Mouse (Mus musculus) CD4-positive, CD25-positive, alpha-beta regulatory T cell, adult 2 months (primary cell): ENCODE measurements at regions not wholly inside any gene's neighbourhood (a gene's known extent, or its start where the extent isn't known, plus 50 kb on each side); places are given as distances from the start of the nearest gene placed in this dataset.

ENCODE experiments used
- DNase-seq: peaks from one replicate; pipeline ENCODE4 v3.0.0-alpha.2; 2012; ENCODE audit warnings: low read depth, low spot score

- DNase-seq = no peak
Observed at GRCm38 (mm10) chr3:128723100-128723499, 476.6 kb upstream of the Pitx2 start.

- no peak for DNase-seq
Observed at GRCm38 (mm10) chr3:128720276-128720675, 479.4 kb upstream of the Pitx2 start.

DNA sequence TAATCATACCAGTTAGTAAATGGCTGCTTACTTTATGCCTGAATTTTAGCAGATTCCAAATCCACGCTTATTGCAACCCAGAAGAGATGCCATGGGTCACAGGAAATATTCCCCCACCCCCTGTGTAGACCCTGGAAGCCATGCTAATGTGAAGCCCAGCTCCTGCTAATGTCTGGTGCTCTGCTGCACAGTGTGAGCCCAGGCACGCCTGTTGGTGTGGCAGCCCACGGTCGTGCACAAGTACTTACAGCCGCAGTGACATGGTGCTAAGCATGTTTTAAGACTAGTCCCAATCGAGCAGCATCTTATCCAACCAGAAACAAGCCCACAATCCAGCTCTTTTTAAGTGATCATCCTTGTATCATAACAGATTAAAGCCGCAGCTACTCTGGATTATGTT, 480.5 kb upstream of the Pitx2 start:
- no peak for DNase-seq

DNA sequence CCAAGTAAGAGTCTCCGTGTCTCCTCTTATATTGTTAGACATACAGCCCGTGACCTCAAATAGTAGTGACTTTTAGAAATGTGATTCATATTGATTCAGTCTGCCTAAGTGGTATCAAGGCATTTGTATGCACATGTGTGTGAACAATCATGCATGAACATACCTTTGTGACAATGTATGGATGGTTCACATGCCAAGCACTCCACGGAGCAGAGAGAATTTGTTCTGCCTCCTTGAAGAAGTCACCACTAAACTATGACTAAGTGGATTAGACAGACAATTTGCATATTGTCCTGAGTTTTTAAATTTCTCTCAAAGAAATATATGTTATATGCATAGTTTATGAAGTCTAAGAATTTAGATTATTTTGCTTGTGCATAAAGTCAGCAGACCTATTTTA, 492.4 kb upstream of the Pitx2 start:
- no peak for DNase-seq

DNA sequence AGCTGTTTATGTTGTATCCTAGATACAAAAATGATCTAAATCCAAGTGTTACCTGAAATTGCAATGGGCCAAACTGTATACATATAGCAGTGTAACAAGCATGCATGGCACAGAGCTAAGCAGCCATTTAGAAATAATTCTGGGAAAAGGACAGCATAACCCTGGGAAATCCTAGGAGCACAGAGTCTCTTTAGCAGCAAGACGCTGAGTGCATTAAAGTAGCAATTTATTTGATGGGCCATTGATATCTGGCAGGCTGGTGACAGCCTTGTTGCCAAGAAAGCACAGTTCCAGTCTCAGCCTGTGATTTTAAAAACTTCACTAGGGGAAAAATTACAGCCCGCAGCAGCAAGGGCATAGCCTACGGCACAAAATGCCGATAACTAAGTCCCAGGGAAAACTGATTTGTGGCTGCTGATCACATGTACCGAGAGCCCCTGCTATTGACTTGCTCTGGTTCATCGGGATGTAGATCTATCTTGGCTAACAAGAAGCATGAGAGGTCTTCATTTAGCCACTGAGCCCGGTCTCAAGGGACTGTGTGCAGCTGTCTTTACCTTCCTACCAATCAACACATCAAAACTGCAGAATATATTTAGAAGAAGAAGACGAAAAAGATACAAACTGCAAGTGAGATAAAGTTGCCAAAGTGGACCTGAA, 531.1 kb upstream of the Pitx2 start:
- DNase-seq = no peak

- no peak for DNase-seq
Observed at GRCm38 (mm10) chr3:128665184-128665583, 534.5 kb upstream of the Pitx2 start.

GRCm38 (mm10) chr3:128636960-128637755, 562.5 kb upstream of the Pitx2 start:
- DNase-seq = no peak

DNA sequence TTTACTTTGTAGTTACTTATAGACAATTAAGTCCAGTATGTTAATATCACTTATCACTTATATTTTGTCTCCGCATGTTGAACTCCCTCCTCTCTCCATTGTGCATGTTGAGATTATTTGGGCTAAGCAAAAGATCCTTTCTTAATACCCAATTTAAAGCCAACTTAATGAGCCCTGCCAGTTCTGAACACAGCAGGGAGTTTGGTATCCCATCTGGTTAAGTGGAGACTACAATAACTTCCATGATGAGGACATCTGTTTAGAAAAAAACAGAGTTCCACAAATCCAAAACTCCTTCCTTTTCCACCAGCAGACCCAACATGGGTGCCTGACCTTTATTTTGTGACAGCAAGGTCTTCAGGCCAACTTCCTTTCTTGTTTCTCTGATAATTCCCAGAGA, 572.0 kb upstream of the Pitx2 start:
- DNase-seq = no peak

DNA sequence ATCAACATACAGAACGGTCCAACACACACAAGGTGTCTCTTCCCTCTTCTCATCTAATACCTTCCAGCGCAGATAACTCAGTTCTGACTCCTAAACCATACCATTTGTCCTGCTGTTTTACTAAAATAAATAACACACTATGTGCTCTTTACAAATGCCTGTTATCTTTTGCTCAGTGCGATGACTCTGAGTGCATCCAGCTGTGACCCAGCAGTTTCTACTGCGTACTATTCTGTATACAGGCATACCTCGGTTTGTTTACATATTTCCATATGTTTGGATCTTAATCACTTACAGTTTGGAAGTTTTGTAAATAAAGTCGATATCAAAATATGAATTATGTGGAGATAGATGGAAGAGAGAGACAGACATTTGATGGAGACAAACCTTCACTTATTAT, 583.0 kb upstream of the Pitx2 start:
- DNase-seq = no peak

- DNase-seq = no peak
Observed at GRCm38 (mm10) chr3:128613657-128614056, 586.0 kb upstream of the Pitx2 start.

- no peak for DNase-seq
Observed at GRCm38 (mm10) chr3:128610731-128611130, 588.9 kb upstream of the Pitx2 start.

DNA sequence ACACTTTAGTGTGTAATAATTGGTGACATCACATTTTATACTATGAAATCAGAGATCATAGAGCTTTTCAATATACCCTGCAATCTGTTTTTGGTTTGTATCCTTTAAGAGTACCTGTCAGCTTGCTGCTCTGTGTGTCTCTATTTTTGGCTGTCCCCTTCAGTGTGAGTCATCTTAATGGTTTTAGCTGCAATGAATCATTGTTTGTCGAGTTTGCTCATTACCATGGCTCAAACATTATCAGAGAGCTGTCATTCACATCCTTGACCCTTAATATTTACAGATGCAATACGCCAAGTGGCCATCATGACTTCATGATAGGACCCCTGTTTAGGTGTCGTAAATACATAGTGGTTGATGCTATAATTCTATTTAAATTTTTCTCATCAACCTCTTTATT, 591.0 kb upstream of the Pitx2 start:
- DNase-seq = no peak

GRCm38 (mm10) chr3:128575339-128576129, 624.1 kb upstream of the Pitx2 start:
- no peak for DNase-seq

DNA sequence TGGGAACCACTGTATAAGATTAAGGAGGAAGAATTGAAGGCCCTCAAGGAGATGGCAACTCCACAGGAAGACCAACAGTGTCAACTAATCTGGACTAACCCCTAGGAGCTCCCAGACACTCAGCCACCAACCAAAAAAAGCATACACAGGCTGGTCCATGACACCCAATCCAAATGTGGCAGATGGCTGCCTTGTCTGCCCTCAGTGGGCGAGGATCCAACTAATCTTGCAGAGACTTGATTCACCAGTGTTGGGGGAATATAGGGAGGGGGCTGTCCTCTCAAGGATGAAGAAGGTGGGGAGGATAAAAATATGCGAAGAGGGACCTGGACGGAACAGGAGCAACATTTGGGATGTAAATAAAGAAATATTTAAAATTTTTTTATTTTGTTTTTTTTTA, 629.1 kb upstream of the Pitx2 start:
- no peak for DNase-seq

DNA sequence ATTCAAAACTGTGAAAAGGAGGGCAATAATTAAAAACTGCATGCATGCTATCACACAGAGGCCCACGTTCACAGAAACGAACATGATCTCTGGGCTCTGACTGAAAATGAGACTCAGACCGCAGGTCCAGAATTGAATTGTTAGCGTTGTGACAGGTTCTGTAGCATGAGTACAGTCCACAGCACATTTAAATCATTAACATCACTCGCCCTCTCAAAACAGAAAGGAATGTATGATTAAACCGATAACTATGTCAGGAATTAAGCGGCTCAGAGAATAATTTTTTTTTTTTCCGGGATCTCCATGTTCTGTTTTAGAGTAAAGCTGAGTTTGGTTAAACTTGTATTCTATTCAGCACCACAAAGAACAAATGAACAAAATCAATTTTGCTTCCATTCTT, 634.3 kb upstream of the Pitx2 start:
- DNase-seq = no peak

DNA sequence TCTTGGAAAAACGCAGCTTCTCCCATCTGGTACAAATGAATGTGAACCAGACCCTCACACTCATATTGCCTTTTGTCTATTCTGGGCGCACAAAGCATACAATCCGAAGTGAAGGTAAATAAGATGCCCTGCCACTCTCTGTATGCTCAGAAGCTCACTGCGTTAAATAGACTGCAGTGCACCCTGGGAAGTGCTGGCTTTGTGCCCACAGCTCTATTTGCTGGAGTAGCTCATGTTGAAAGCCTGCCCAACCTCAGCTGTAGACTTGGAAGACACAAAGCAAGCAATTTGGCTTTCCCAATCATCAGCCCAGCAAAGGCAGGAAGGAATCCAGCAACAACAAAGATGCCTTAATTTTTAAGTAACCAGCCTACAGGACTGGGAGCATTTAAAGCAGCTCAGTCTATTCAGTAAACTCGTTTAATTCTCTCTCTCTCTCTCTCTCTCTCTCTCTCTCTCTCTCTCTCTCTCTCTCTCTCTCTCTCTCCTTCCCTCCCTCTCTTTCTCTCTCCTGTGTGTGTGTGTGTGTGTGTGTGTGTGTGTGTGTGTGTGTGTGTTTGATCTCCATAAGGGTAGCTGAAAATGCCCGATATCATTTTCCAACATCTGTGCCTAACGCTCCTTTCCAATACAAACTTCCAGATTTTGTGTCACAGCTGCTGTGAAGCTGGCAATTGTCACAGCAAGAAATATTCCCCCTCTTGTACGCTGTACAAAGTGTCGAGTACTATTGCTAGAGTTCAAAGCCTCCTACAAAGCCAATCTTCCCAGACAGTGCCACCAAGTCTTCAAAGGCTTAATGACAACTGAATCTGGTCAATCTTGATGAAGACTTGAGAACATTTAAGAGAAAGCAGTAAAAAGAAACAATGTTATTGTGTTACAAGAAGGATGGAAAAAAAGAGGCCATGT, 650.5 kb upstream of the Fam241a start:
- no peak for DNase-seq

DNA sequence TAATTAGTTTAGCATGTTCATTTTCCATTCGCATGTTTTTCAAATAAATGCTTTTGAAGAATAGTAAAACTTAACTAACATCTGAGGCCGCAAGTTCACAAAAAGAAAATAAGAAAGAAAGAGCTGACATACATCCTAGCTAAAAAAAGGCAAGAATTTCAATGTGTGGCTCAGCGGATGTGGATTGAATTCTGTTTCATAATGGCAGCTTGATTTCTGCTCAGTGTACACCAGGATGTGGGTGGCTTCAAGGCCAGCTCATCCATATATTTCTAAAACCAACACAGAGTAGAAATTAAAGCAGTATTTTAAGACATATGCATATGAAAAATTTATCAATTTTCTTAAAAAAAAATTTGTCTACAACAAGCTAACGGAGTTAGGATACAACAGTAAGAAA, 629.3 kb upstream of the Fam241a start:
- DNase-seq = no peak

DNA sequence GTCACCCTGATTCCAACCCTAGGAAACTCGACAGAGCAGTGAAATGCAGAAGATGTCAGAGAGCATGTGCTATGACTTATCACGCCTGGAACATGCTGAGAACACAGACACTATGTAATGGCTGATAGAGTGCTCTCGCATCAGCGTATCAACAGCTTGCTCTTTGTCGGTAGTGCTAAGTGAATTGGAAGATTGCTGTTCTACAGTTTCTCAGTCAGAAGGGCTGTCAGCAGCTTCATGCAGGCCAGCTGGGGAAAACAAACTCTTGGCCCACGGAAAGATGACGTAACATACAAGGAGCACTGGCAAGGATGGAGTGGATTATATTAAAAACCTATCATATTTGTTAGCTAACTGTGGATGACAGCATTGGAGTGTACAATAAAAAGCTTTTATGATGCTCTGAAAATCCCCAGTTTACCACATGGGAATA, 624.6 kb upstream of the Fam241a start:
- no peak for DNase-seq

GRCm38 (mm10) chr3:128519913-128520316, 623.8 kb upstream of the Fam241a start:
- no peak for DNase-seq

DNA sequence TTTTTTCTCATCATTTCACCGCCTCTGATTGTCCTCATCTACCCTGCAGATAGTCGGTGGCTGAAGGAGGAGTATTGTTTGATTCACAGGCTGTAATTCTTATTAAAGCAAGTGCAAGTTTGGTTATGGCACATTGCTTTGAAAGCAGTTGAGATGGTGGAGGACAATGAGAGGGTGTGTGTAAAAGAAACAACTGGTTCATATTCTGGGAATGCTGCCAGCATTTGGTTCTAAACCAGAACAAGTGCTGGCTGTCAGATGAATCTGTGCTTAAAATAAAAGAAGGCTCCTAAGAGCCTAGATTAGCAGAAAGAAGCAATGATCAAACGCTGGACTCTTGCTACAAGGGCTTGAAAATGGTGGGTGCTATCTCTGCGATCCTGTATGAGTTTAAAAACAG, 622.7 kb upstream of the Fam241a start:
- no peak for DNase-seq

GRCm38 (mm10) chr3:128471111-128471510, 575.0 kb upstream of the Fam241a start:
- DNase-seq = no peak
